Mouse (Mus musculus) CH12.LX (cell line): ENCODE data around the gene Trim33. TPM values are rescaled to one million over a fixed set of nuclear protein-coding genes. Genes with fewer than 3 reads are reported as not detected.

Experiments
- DNase-seq: peaks from one replicate; pipeline ENCODE4 v3.0.0-alpha.2; 2013; ENCODE audit errors: extremely low read depth
- H3K27ac ChIP-seq: 2 replicates; pipeline ENCODE4 v1.5.1; 2012; ENCODE audit warnings: low read depth, mild to moderate bottlenecking, control low read depth, moderate library complexity; ENCODE audit not compliant: insufficient read depth
- H3K27me3 ChIP-seq: replicated peaks from 2 replicates; pipeline ENCODE3; 2012; ENCODE audit warnings: inconsistent platforms
- H3K36me3 ChIP-seq, 2 experiments: replicated peaks in 1 of 2; 2 replicates each; pipeline versions ENCODE3 to v1.6.1; 2012; ENCODE audit warnings: inconsistent platforms in 1 of 2, low read length in 1 of 2, mild to moderate bottlenecking in 1 of 2, mixed read lengths in 1 of 2, moderate library complexity in 1 of 2; ENCODE audit not compliant: control insufficient read depth in 1 of 2, insufficient read depth in 1 of 2
- H3K4me1 ChIP-seq, 2 experiments: 2 replicates each; pipeline ENCODE4 v1.6.1; 2012; ENCODE audit warnings: inconsistent platforms in 1 of 2, moderate library complexity in 1 of 2; ENCODE audit not compliant: insufficient read depth in 2 of 2, control insufficient read depth in 1 of 2
- H3K4me2 ChIP-seq: 2 replicates; pipeline ENCODE4 v1.6.1; 2012; ENCODE audit warnings: low read depth, mild to moderate bottlenecking, control low read depth; ENCODE audit not compliant: poor library complexity, insufficient read depth, severe bottlenecking
- H3K4me3 ChIP-seq, 3 experiments: fragments of 150-350 bp in 1 of 3; sonication (generic) in 1 of 3; replicated peaks in 1 of 3; 2 replicates each; pipeline versions ENCODE3 to v1.5.1; 2011 to 2012; ENCODE audit warnings: low read depth in 2 of 3, low read length in 2 of 3, mild to moderate bottlenecking in 2 of 3, moderate library complexity in 2 of 3, control low read depth in 1 of 3, improper control_type of control experiment in 1 of 3, inconsistent platforms in 1 of 3, mixed read lengths in 1 of 3; ENCODE audit not compliant: poor library complexity in 1 of 3
- H3K79me2 ChIP-seq: replicated peaks from 2 replicates; pipeline ENCODE4 v1.6.1; 2012; ENCODE audit warnings: mild to moderate bottlenecking, moderate library complexity; ENCODE audit not compliant: control insufficient read depth, poor library complexity, insufficient read depth, severe bottlenecking; ENCODE audit errors: extremely low read depth
- H3K9ac ChIP-seq: 2 replicates; pipeline ENCODE4 v1.6.1; 2012; ENCODE audit warnings: low read depth, mild to moderate bottlenecking, control low read depth, moderate library complexity; ENCODE audit not compliant: insufficient read depth
- H3K9me3 ChIP-seq: replicated peaks from 2 replicates; pipeline ENCODE3; 2012; ENCODE audit warnings: low read length, inconsistent platforms, mixed read lengths
- BHLHE40 ChIP-seq: IDR thresholded peaks from 2 replicates; pipeline ENCODE4 v1.6.1; 2011; ENCODE audit warnings: mild to moderate bottlenecking, low read depth, low read length, improper control_type of control experiment
- CHD1 ChIP-seq: IDR thresholded peaks from 2 replicates; pipeline ENCODE4 v1.6.1; 2012; ENCODE audit warnings: low read depth, low read length, improper control_type of control experiment, inconsistent platforms
- CHD2 ChIP-seq: IDR thresholded peaks from 2 replicates; pipeline ENCODE4 v1.6.1; 2011; ENCODE audit warnings: low read length, improper control_type of control experiment
- CTCF ChIP-seq, 2 experiments: IDR thresholded peaks in 1 of 2; conservative IDR thresholded peaks in 1 of 2; 2 replicates each; pipeline ENCODE4 v1.5.1; 2011 to 2012; ENCODE audit warnings: low read depth in 2 of 2, low read length in 2 of 2, improper control_type of control experiment in 1 of 2, inconsistent platforms in 1 of 2, mild to moderate bottlenecking in 1 of 2, moderate library complexity in 1 of 2
- E2F4 ChIP-seq: IDR thresholded peaks from 2 replicates; pipeline ENCODE4 v1.6.1; 2011; ENCODE audit warnings: low read depth, low read length, improper control_type of control experiment; ENCODE audit not compliant: insufficient replicate concordance
- ELF1 ChIP-seq: IDR thresholded peaks from 2 replicates; pipeline ENCODE4 v1.6.1; 2014; ENCODE audit warnings: low read depth, mild to moderate bottlenecking, inconsistent platforms, low read length, improper control_type of control experiment
- EP300 ChIP-seq: IDR thresholded peaks from 2 replicates; pipeline ENCODE4 v1.6.1; 2011; ENCODE audit warnings: low read length, improper control_type of control experiment
- ETS1 ChIP-seq: conservative IDR thresholded peaks from 2 replicates; pipeline ENCODE4 v1.6.1; 2012; ENCODE audit warnings: low read depth, mild to moderate bottlenecking, inconsistent platforms, low read length, improper control_type of control experiment, moderate library complexity
- GABPA ChIP-seq: IDR thresholded peaks from 2 replicates; pipeline ENCODE4 v1.6.1; 2012; ENCODE audit warnings: low read depth, low read length, improper control_type of control experiment, inconsistent platforms; ENCODE audit not compliant: insufficient replicate concordance
- HCFC1 ChIP-seq: IDR thresholded peaks from 2 replicates; pipeline ENCODE4 v1.6.1; 2012; ENCODE audit warnings: low read depth, mild to moderate bottlenecking, inconsistent platforms, low read length, improper control_type of control experiment
- IRF4 ChIP-seq: IDR thresholded peaks from 2 replicates; pipeline ENCODE4 v1.6.1; 2014; ENCODE audit warnings: low read depth, mild to moderate bottlenecking, inconsistent platforms, low read length, improper control_type of control experiment
- JUN ChIP-seq: IDR thresholded peaks from 2 replicates; pipeline ENCODE4 v1.6.1; 2011; ENCODE audit warnings: low read depth, mild to moderate bottlenecking, low read length, improper control_type of control experiment, moderate library complexity; ENCODE audit not compliant: insufficient read depth
- JUND ChIP-seq: conservative IDR thresholded peaks from 2 replicates; pipeline ENCODE4 v1.6.1; 2011; ENCODE audit warnings: low read depth, low read length, improper control_type of control experiment
- KAT2A ChIP-seq: IDR thresholded peaks from 2 replicates; pipeline ENCODE4 v1.6.1; 2012; ENCODE audit warnings: low read length, improper control_type of control experiment, inconsistent platforms; ENCODE audit not compliant: insufficient replicate concordance
- MAFK ChIP-seq: IDR thresholded peaks from 2 replicates; pipeline ENCODE4 v1.6.1; 2011; ENCODE audit warnings: low read length, improper control_type of control experiment; ENCODE audit not compliant: insufficient replicate concordance
- MAX ChIP-seq: IDR thresholded peaks from 2 replicates; pipeline ENCODE4 v1.6.1; 2011; ENCODE audit warnings: low read length, improper control_type of control experiment
- MAZ ChIP-seq: IDR thresholded peaks from 2 replicates; pipeline ENCODE4 v1.6.1; 2012; ENCODE audit warnings: low read depth, mild to moderate bottlenecking, inconsistent platforms, low read length, improper control_type of control experiment, moderate library complexity
- MEF2A ChIP-seq: IDR thresholded peaks from 2 replicates; pipeline ENCODE4 v1.6.1; 2014; ENCODE audit warnings: low read depth, mild to moderate bottlenecking, inconsistent platforms, low read length, improper control_type of control experiment, borderline replicate concordance
- MXI1 ChIP-seq: IDR thresholded peaks from 2 replicates; pipeline ENCODE4 v1.6.1; 2011; ENCODE audit warnings: mild to moderate bottlenecking, low read depth, low read length, improper control_type of control experiment
- MYC ChIP-seq: IDR thresholded peaks from 2 replicates; pipeline ENCODE4 v1.6.1; 2011; ENCODE audit warnings: low read depth, mild to moderate bottlenecking, improper control_type of control experiment, low read length
- NRF1 ChIP-seq: IDR thresholded peaks from 2 replicates; pipeline ENCODE4 v1.6.1; 2014; ENCODE audit warnings: low read depth, mild to moderate bottlenecking, inconsistent platforms, low read length, improper control_type of control experiment, moderate library complexity
- PAX5 ChIP-seq: IDR thresholded peaks from 2 replicates; pipeline ENCODE4 v1.6.1; 2012; ENCODE audit warnings: low read length, inconsistent platforms, mixed read lengths
- POLR2A ChIP-seq: IDR thresholded peaks from 2 replicates; pipeline ENCODE4 v1.6.1; 2011; ENCODE audit warnings: low read depth, mild to moderate bottlenecking, improper control_type of control experiment, low read length
- POLR2AphosphoS2 ChIP-seq: IDR thresholded peaks from 2 replicates; pipeline ENCODE4 v1.6.1; 2011; ENCODE audit warnings: low read depth, low read length, improper control_type of control experiment
- RAD21 ChIP-seq: IDR thresholded peaks from 2 replicates; pipeline ENCODE4 v1.6.1; 2011; ENCODE audit warnings: low read depth, mild to moderate bottlenecking, low read length, improper control_type of control experiment, moderate library complexity
- RCOR1 ChIP-seq: conservative IDR thresholded peaks from 2 replicates; pipeline ENCODE4 v1.6.1; 2012; ENCODE audit warnings: low read depth, mild to moderate bottlenecking, inconsistent platforms, low read length, improper control_type of control experiment
- SIN3A ChIP-seq: IDR thresholded peaks from 2 replicates; pipeline ENCODE4 v1.6.1; 2012; ENCODE audit warnings: low read length, improper control_type of control experiment, inconsistent platforms
- SMC3 ChIP-seq: IDR thresholded peaks from 2 replicates; pipeline ENCODE4 v1.6.1; 2011; ENCODE audit warnings: low read depth, low read length, improper control_type of control experiment
- TBP ChIP-seq: conservative IDR thresholded peaks from 2 replicates; pipeline ENCODE4 v1.6.1; 2011; ENCODE audit warnings: low read depth, low read length, improper control_type of control experiment
- TCF12 ChIP-seq: IDR thresholded peaks from 2 replicates; pipeline ENCODE4 v1.6.1; 2014; ENCODE audit warnings: low read depth, mild to moderate bottlenecking, inconsistent platforms, low read length, improper control_type of control experiment
- UBTF ChIP-seq: IDR thresholded peaks from 2 replicates; pipeline ENCODE4 v1.6.1; 2012; ENCODE audit warnings: low read depth, mild to moderate bottlenecking, inconsistent platforms, low read length, improper control_type of control experiment, moderate library complexity
- USF1 ChIP-seq: IDR thresholded peaks from 2 replicates; pipeline ENCODE4 v1.6.1; 2014; ENCODE audit warnings: low read depth, mild to moderate bottlenecking, inconsistent platforms, low read length, improper control_type of control experiment
- USF2 ChIP-seq: conservative IDR thresholded peaks from 2 replicates; pipeline ENCODE4 v1.6.1; 2011; ENCODE audit warnings: low read depth, low read length, improper control_type of control experiment
- ZC3H11A ChIP-seq: IDR thresholded peaks from 2 replicates; pipeline ENCODE4 v1.6.1; 2012; ENCODE audit warnings: low read depth, mild to moderate bottlenecking, inconsistent platforms, low read length, improper control_type of control experiment
- ZKSCAN1 ChIP-seq: IDR thresholded peaks from 2 replicates; pipeline ENCODE4 v1.6.1; 2012; ENCODE audit warnings: low read depth, inconsistent platforms, low read length, improper control_type of control experiment, borderline replicate concordance
- ZMIZ1 ChIP-seq: IDR thresholded peaks from 2 replicates; pipeline ENCODE4 v1.6.1; 2012; ENCODE audit warnings: low read depth, mild to moderate bottlenecking, inconsistent platforms, low read length, improper control_type of control experiment
- ZNF384 ChIP-seq: IDR thresholded peaks from 2 replicates; pipeline ENCODE4 v1.6.1; 2012; ENCODE audit warnings: low read depth, low read length, improper control_type of control experiment, inconsistent platforms
- dilution Hi-C: fragments of 300-500 bp; cut with MboI; formaldehyde crosslinking; loops from 2 replicates; pipeline ENCODE4 v1.14.3; 2020; ENCODE audit warnings: low sequenced_read_pairs; ENCODE audit not compliant: extremely low pct_unique_long_range_greater_than_20kb, extremely low pct_ligation_motif_present
- in situ Hi-C: fragments of 300-500 bp; cut with MboI; formaldehyde crosslinking; loops from 3 replicates; pipeline ENCODE4 v1.14.3; 2019; ENCODE audit warnings: low sequenced_read_pairs, low pct_ligation_motif_present, low pct_unique_long_range_greater_than_20kb, mixed read lengths
- polyA plus RNA-seq: library from polyadenylated mRNA; unstranded; fragments of >175 nt; gene quantifications from 2 replicates; pipeline ENCODE4 v1.2.1, GENCODE M21; 2012; ENCODE audit warnings: low read depth; ENCODE audit not compliant: insufficient read length
- total RNA-seq, 2 experiments: library from RNA; depleted of rRNA; stranded (reverse); fragments of 300-350 nt in 1 of 2; fragments of >200 nt in 1 of 2; gene quantifications; 2 replicates each; pipeline ENCODE4 v1.2.3; 2012 to 2014

The Trim33 gene
- total RNA-seq (2012; rRNA removed) (11.7 and 13.5 TPM in 2 replicates), total RNA-seq (2014; rRNA removed) (28.0 and 28.1 TPM in 2 replicates), polyA plus RNA-seq (29.3 and 30.5 TPM in 2 replicates)

DNA sequence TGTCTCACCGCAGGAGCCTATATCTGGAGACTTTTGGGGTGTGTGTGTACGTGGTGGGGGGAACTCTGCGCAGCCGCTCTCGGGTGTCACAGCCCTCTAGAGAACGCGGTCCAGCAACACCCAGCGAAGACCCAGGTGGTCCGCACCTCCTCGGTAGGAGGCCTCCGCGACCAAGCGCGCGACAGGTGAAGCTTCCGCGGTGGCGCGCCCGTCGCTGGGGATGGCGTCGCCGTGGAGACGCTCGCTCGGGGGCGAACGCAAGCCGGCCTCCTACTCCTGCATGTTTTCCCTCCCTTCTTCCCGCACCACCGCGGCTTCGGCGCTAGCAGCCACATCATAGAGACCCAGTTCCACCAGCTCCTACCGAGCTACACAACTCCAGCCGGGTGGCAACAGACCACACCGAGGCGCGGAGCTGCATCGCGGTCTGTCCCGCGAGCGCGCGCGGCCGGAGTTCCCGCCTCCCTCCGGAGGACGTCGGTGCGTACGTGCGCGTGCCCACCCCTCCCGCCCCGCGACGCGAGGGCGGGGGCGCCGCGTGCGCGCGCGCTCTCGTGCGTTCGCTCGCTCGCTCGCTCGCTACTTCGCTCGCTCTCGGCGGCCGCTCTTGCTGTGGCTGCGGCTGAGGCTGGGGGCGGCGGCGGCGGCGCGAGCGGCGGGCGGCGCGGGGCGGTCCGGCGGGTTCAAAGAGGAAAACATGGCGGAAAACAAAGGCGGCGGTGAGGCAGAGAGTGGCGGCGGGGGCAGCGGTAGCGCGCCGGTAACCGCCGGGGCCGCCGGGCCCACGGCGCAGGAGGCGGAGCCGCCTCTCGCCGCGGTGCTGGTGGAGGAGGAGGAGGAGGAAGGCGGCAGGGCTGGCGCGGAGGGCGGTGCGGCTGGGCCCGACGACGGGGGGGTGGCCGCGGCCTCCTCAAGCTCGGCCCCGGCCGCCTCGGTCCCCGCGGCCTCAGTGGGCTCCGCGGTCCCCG, at the start of gene Trim33:
TSS of gene Trim33 (plus strand) at position 112 of the 968 bp plus-strand sequence.
- Histone ChIP-seq H3K4me1 (peaks cover 0 to 25% of the 10 kb centered on the region in 2 experiments; a peak in 2 of 4 replicates), H3K27me3 (no peaks in the 10 kb centered on the region), H3K36me3 (peaks cover 0 to 12% of the 10 kb centered on the region in 2 experiments), H3K4me2 (peak within 1 kb of the TSS; percentile 78), H3K9ac (peak within 1 kb of the TSS; percentile 92), H3K4me3 (peak within 1 kb of the TSS; percentile 78 to 97 (median 82)), H3K9me3 (no peaks in the 10 kb centered on the region), H3K79me2 (peaks cover 38% of the 10 kb centered on the region), H3K27ac (peak within 1 kb of the TSS; percentile 63)
- in situ Hi-C loops = no loop called here
- dilution Hi-C loops = no loop called here
- peak; percentile 83 for DNase-seq
- no peak for TF ChIP-seq JUN
- TF ChIP-seq CHD1 = no peak
- TF ChIP-seq CTCF (conservative IDR thresholded peaks at IDR 0.05 in 1 of 2, IDR thresholded peaks at IDR 0.05 in 1 of 2; ENCODE audit: low read depth in 2 of 2, low read length in 2 of 2) = no peak
- no peak for TF ChIP-seq RCOR1
- peak; percentile 45 for TF ChIP-seq IRF4
- no peak for TF ChIP-seq ETS1
- peak; percentile 65 for TF ChIP-seq TCF12
- peak; percentile 79; the same call in 1 of the 2 replicates for TF ChIP-seq MEF2A
- no peak for TF ChIP-seq MAFK
- peak; percentile 58 for TF ChIP-seq SIN3A
- no peak for TF ChIP-seq BHLHE40
- TF ChIP-seq ZC3H11A = no peak
- no peak for TF ChIP-seq JUND
- peak; percentile 62; the same call in 1 of the 2 replicates for TF ChIP-seq UBTF
- no peak for TF ChIP-seq CHD2
- peak; percentile 57 for TF ChIP-seq HCFC1
- no peak for TF ChIP-seq ZNF384
- TF ChIP-seq ZKSCAN1 = no peak
- peak; percentile 77; the same call in 1 of the 2 replicates for TF ChIP-seq E2F4
- no peak; the same call in 1 of the 2 replicates for TF ChIP-seq ELF1
- no peak for TF ChIP-seq EP300
- TF ChIP-seq USF1 = no peak
- TF ChIP-seq MAX = peak; percentile 36; the same call in 1 of the 2 replicates
- TF ChIP-seq RAD21 = no peak
- TF ChIP-seq POLR2A = peak; percentile 95
- no peak for TF ChIP-seq SMC3
- TF ChIP-seq TBP = no peak
- TF ChIP-seq MYC = peak; percentile 72
- peak; percentile 70 for TF ChIP-seq NRF1
- no peak for TF ChIP-seq USF2
- no peak for TF ChIP-seq PAX5
- TF ChIP-seq MAZ = no peak; the same call in 1 of the 2 replicates
- 0 out of 2 replicates have a peak, but pooled peaks have one; percentile 68 for TF ChIP-seq MXI1
- TF ChIP-seq KAT2A = no peak
- no peak for TF ChIP-seq GABPA
- TF ChIP-seq POLR2AphosphoS2 = peak; percentile 75; the same call in 1 of the 2 replicates
- peak; percentile 84 for TF ChIP-seq ZMIZ1
